Mouse (Mus musculus): ENCODE measurements around the gene Lmbrd2. TPM values are rescaled to one million over a fixed set of nuclear protein-coding genes. Genes with fewer than 3 reads are reported as not detected.

The Lmbrd2 gene
- total RNA-seq (2017): 4.3 and 5.0 TPM in 2 replicates

- peak; percentile 99 for ATAC-seq (ENCODE audit: extremely low read depth, insufficient number of reproducible peaks, low FRiP score, poor library complexity, severe bottlenecking)
Measured at GRCm38 (mm10) chr15:9140252-9140680, at the start of gene Lmbrd2. Gene Lmbrd2, plus strand, starts transcription at chr15:9140550.

- no peak for ATAC-seq (ENCODE audit: extremely low read depth, insufficient number of reproducible peaks, low FRiP score, poor library complexity, severe bottlenecking)
Measured at GRCm38 (mm10) chr15:9090662-9091061, 49.7 kb upstream of the Lmbrd2 start.

GRCm38 (mm10) chr15:9093598-9094365 is 46.6 kb upstream of the Lmbrd2 start:
- no peak for ATAC-seq (ENCODE audit: extremely low read depth, insufficient number of reproducible peaks, low FRiP score, poor library complexity, severe bottlenecking)

GRCm38 (mm10) chr15:9094366-9094750 is 46.0 kb upstream of the Lmbrd2 start:
- ATAC-seq (ENCODE audit: extremely low read depth, insufficient number of reproducible peaks, low FRiP score, poor library complexity, severe bottlenecking): no peak

- no peak for ATAC-seq (ENCODE audit: extremely low read depth, insufficient number of reproducible peaks, low FRiP score, poor library complexity, severe bottlenecking)
Measured at GRCm38 (mm10) chr15:9096865-9097264, 43.5 kb upstream of the Lmbrd2 start.

- no peak for ATAC-seq (ENCODE audit: extremely low read depth, insufficient number of reproducible peaks, low FRiP score, poor library complexity, severe bottlenecking)
Measured at GRCm38 (mm10) chr15:9100446-9101077, 39.8 kb upstream of the Lmbrd2 start.

GRCm38 (mm10) chr15:9106303-9107074 is 33.9 kb upstream of the Lmbrd2 start:
- no peak for ATAC-seq (ENCODE audit: extremely low read depth, insufficient number of reproducible peaks, low FRiP score, poor library complexity, severe bottlenecking)

- ATAC-seq (ENCODE audit: extremely low read depth, insufficient number of reproducible peaks, low FRiP score, poor library complexity, severe bottlenecking): no peak
Measured at GRCm38 (mm10) chr15:9110526-9111347, 29.6 kb upstream of the Lmbrd2 start.

- no peak for ATAC-seq (ENCODE audit: extremely low read depth, insufficient number of reproducible peaks, low FRiP score, poor library complexity, severe bottlenecking)
Measured at GRCm38 (mm10) chr15:9111648-9112047, 28.7 kb upstream of the Lmbrd2 start.

- ATAC-seq (ENCODE audit: extremely low read depth, insufficient number of reproducible peaks, low FRiP score, poor library complexity, severe bottlenecking): no peak
Measured at GRCm38 (mm10) chr15:9113556-9113955, 26.8 kb upstream of the Lmbrd2 start.

GRCm38 (mm10) chr15:9114131-9114530 is 26.2 kb upstream of the Lmbrd2 start:
- no peak for ATAC-seq (ENCODE audit: extremely low read depth, insufficient number of reproducible peaks, low FRiP score, poor library complexity, severe bottlenecking)

- ATAC-seq (ENCODE audit: extremely low read depth, insufficient number of reproducible peaks, low FRiP score, poor library complexity, severe bottlenecking): no peak
Measured at GRCm38 (mm10) chr15:9114599-9114998, 25.8 kb upstream of the Lmbrd2 start.

GRCm38 (mm10) chr15:9118852-9119251 is 21.5 kb upstream of the Lmbrd2 start:
- no peak for ATAC-seq (ENCODE audit: extremely low read depth, insufficient number of reproducible peaks, low FRiP score, poor library complexity, severe bottlenecking)

- peak; percentile 80 for ATAC-seq (ENCODE audit: extremely low read depth, insufficient number of reproducible peaks, low FRiP score, poor library complexity, severe bottlenecking)
Measured at GRCm38 (mm10) chr15:9120081-9120480, 20.3 kb upstream of the Lmbrd2 start.

GRCm38 (mm10) chr15:9122989-9123388 is 17.4 kb upstream of the Lmbrd2 start:
- peak; percentile 27; the same call in 1 of the 2 replicates for ATAC-seq (ENCODE audit: extremely low read depth, insufficient number of reproducible peaks, low FRiP score, poor library complexity, severe bottlenecking)

- ATAC-seq (ENCODE audit: extremely low read depth, insufficient number of reproducible peaks, low FRiP score, poor library complexity, severe bottlenecking): no peak
Measured at GRCm38 (mm10) chr15:9124856-9125255, 15.5 kb upstream of the Lmbrd2 start.

- no peak for ATAC-seq (ENCODE audit: extremely low read depth, insufficient number of reproducible peaks, low FRiP score, poor library complexity, severe bottlenecking)
Measured at GRCm38 (mm10) chr15:9127051-9127791, 13.1 kb upstream of the Lmbrd2 start.

GRCm38 (mm10) chr15:9130772-9131498 is 9.4 kb upstream of the Lmbrd2 start:
- ATAC-seq (ENCODE audit: extremely low read depth, insufficient number of reproducible peaks, low FRiP score, poor library complexity, severe bottlenecking): no peak

Data from neutrophil, adult 5-6 weeks (primary cell).